Comparison of ENCODE assay signal across 9 mouse cellular contexts in the genomic region with DNA sequence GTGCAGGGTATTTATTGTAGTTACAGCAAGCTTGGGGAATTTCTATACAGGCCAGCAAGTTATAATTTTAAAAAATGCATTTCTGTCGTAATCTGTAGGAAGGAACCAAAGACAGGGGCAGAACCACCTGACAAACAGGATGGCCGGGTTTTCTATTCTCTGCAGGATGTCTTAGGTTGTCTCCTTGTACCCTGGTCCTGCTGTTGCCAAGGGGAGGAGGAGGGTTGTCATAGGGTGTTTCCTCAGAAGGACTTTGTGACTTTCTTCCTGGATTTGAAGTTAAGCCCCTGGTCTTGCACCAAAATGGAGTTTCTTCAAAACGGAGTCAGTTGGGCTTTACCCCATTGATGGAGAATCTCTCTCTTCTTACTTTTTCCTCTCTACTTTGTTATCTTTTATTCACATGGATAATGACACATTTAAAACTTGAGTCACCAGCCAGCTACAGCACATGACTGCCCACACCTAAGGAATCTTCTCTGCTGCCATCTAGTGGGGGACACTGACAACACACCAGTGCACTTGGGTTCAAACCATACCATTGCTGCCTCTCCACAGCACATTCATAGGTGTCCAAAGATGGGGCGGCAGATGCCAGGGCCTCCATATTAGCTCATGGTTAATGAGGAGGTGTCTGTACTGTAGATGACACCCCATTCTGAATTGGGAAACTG. TPM values are rescaled to one million over a fixed set of nuclear protein-coding genes. Genes with fewer than 3 reads are reported as not detected.
DNase-seq lines count a peak whose midpoint lies in the region; ATAC-seq and TF ChIP-seq lines count a peak whose summit lies in the region.
"Had no signal": no experiment of that assay in that cellular context is flagged by ENCODE, and none has a peak within 500 bp of the region (broad histone marks: within the 10 kb centered on the region; RNA-seq: fewer than 3 reads in every experiment).

No protein-coding gene starts in this region.

- DNase-seq in c-Kit-positive CD71-positive TER-119-negative erythroid progenitor cells, embryonic 14.5 days (ENCODE audit: low read depth): peak; percentile 66
- peak; percentile 81 for DNase-seq in heart, postnatal 36 days
- DNase-seq in layer of hippocampus, adult 11-12 months (ENCODE audit: low spot score): peak; percentile 87
- peak; percentile 39 for DNase-seq in ovary, postnatal 10 days (ENCODE audit: low spot score)
- DNase-seq in thymus, adult 18-20 months: peak; percentile 16 to 28

- H3K36me3 ChIP-seq in E14TG2a.4 (ENCODE audit: insufficient read depth, low read length): no peaks in the 10 kb centered on the region; the same call in 1 of the 2 replicates
- H3K36me3 ChIP-seq in forebrain, embryonic 13.5 days (ENCODE audit: poor library complexity, severe bottlenecking): no peaks in the 10 kb centered on the region
- no peaks in the 10 kb centered on the region for H3K36me3 ChIP-seq in lung, embryonic 15.5 days
- H3K36me3 ChIP-seq: embryonic facial prominence, embryonic 15.5 days had no signal

- ATAC-seq in forebrain, embryonic 13.5 days: peak; percentile 83
- peak; percentile 69; the same call in 1 of the 2 replicates for ATAC-seq in lung, embryonic 15.5 days (ENCODE audit: borderline replicate concordance, extremely low read depth, low FRiP score, low TSS enrichment)

- peak; percentile 34 for TF ChIP-seq CTCF in E14TG2a.4 (conservative IDR thresholded peaks at IDR 0.05; ENCODE audit: low read length)

- peaks cover 61% of the 10 kb centered on the region for H3K9me3 ChIP-seq in E14TG2a.4 (ENCODE audit: low read length)
- no peaks in the 10 kb centered on the region for H3K9me3 ChIP-seq in forebrain, embryonic 13.5 days (replicated peaks)
- H3K9me3 ChIP-seq in lung, embryonic 15.5 days: no peaks in the 10 kb centered on the region
- H3K9me3 ChIP-seq: embryonic facial prominence, embryonic 15.5 days had no signal

- no peak overlapping the region for H3K27ac ChIP-seq in forebrain, embryonic 13.5 days
- H3K27ac ChIP-seq in lung, embryonic 15.5 days: no peak overlapping the region
- H3K27ac ChIP-seq: embryonic facial prominence, embryonic 15.5 days had no signal

- no peak overlapping the region for H3K4me3 ChIP-seq in E14TG2a.4 (replicated peaks; ENCODE audit: low read length)
- H3K4me3 ChIP-seq in forebrain, embryonic 13.5 days: no peak overlapping the region
- H3K4me3 ChIP-seq in lung, embryonic 15.5 days: no peak overlapping the region
- H3K4me3 ChIP-seq: embryonic facial prominence, embryonic 15.5 days had no signal

- H3K9ac ChIP-seq in forebrain, embryonic 13.5 days: no peak overlapping the region
- no peak overlapping the region for H3K9ac ChIP-seq in lung, embryonic 15.5 days
- H3K9ac ChIP-seq: embryonic facial prominence, embryonic 15.5 days had no signal

- H3K4me2 ChIP-seq in forebrain, embryonic 13.5 days: no peak overlapping the region
- H3K4me2 ChIP-seq in lung, embryonic 15.5 days: no peak overlapping the region
- H3K4me2 ChIP-seq: embryonic facial prominence, embryonic 15.5 days had no signal

- WGBS in forebrain, embryonic 13.5 days: 74% methylated on average over 4 of the region's 4 CpGs
- 58% methylated on average over 4 of the region's 4 CpGs for WGBS in lung, embryonic 15.5 days

- H3K4me1 ChIP-seq in E14TG2a.4 (replicated peaks; ENCODE audit: low read depth, low read length): peaks cover 10% of the 10 kb centered on the region
- no peaks in the 10 kb centered on the region for H3K4me1 ChIP-seq in forebrain, embryonic 13.5 days
- H3K4me1 ChIP-seq in lung, embryonic 15.5 days: 0 out of 2 replicates have a peak, but pooled peaks cover 10% of the 10 kb centered on the region
- H3K4me1 ChIP-seq: embryonic facial prominence, embryonic 15.5 days had no signal

- intact Hi-C loops in heart, postnatal 36 days (cut with DNase I): loop anchor here (1.0 to 10.0 kb wide), 3 partner anchors 57 to 318 kb away; no protein-coding TSS in a partner anchor

- H3K27me3 ChIP-seq in E14TG2a.4 (ENCODE audit: insufficient read depth, low read length): no peaks in the 10 kb centered on the region
- H3K27me3 ChIP-seq in forebrain, embryonic 13.5 days: no peaks in the 10 kb centered on the region
- H3K27me3 ChIP-seq in lung, embryonic 15.5 days: no peaks in the 10 kb centered on the region
- H3K27me3 ChIP-seq: embryonic facial prominence, embryonic 15.5 days had no signal

RNA-seq across cellular contexts. Expression of gene Acot4, which starts 7.4 kb away (rescaled TPM):
- 0.09 and 0.10 TPM in 2 replicates for polyA plus RNA-seq in forebrain, embryonic 13.5 days (2015; fragmentation: Nextera tagmentation; extraction: Ambion mirVana)
- 1 to 10 TPM; 1.2 to 1.3 TPM for total RNA-seq in heart, postnatal 36 days (2021)
- polyA plus RNA-seq in lung, embryonic 15.5 days (2015; fragmentation: Nextera tagmentation; extraction: Ambion mirVana): 0.44 and 0.50 TPM in 2 replicates

RNA-seq across cellular contexts. Expression of gene Gm49366, which starts 7.9 kb away (rescaled TPM):
- polyA plus RNA-seq in forebrain, embryonic 13.5 days (2015; fragmentation: Nextera tagmentation; extraction: Ambion mirVana): not detected in 2 replicates
- under 1 TPM in 1 of 2 experiments, not detected in 1; 0.76 TPM for total RNA-seq in heart, postnatal 36 days (2021)
- not detected in 2 replicates for polyA plus RNA-seq in lung, embryonic 15.5 days (2015; fragmentation: Nextera tagmentation; extraction: Ambion mirVana)
- polyA plus RNA-seq: embryonic facial prominence, embryonic 15.5 days had no signal

RNA-seq across cellular contexts. Expression of gene Acot3, which starts 21.1 kb away (rescaled TPM):
- 0.70 and 0.79 TPM in 2 replicates for polyA plus RNA-seq in forebrain, embryonic 13.5 days (2015; fragmentation: Nextera tagmentation; extraction: Ambion mirVana)
- total RNA-seq in heart, postnatal 36 days (2021): 1 to 10 TPM; 1.9 TPM
- polyA plus RNA-seq in lung, embryonic 15.5 days (2015; fragmentation: Nextera tagmentation; extraction: Ambion mirVana): 0.30 and 0.33 TPM in 2 replicates
- polyA plus RNA-seq: embryonic facial prominence, embryonic 15.5 days had no signal

RNA-seq across cellular contexts. Expression of gene Acot1, which starts 21.5 kb away (rescaled TPM):
- polyA plus RNA-seq in forebrain, embryonic 13.5 days (2015; fragmentation: Nextera tagmentation; extraction: Ambion mirVana): 54.0 and 56.5 TPM in 2 replicates
- 10 to 100 TPM; 75.0 to 91.8 TPM for total RNA-seq in heart, postnatal 36 days (2021)
- 85.5 and 92.8 TPM in 2 replicates for polyA plus RNA-seq in lung, embryonic 15.5 days (2015; fragmentation: Nextera tagmentation; extraction: Ambion mirVana)

RNA-seq across cellular contexts. Expression of gene Acot5, which starts 38.3 kb away (rescaled TPM):
- not detected in 2 replicates for polyA plus RNA-seq in forebrain, embryonic 13.5 days (2015; fragmentation: Nextera tagmentation; extraction: Ambion mirVana)
- not detected for total RNA-seq in heart, postnatal 36 days (2021)
- not detected in 2 replicates for polyA plus RNA-seq in lung, embryonic 15.5 days (2015; fragmentation: Nextera tagmentation; extraction: Ambion mirVana)

Comparison
In these comparisons a context has a peak if more than half of its experiments do, and no peak if none do; other contexts are left out.
1. DNase-seq: peak in every context shown above with its lines; median percentile 87 in layer of hippocampus, adult 11-12 months; 81 in heart, postnatal 36 days; 66 in c-Kit-positive CD71-positive TER-119-negative erythroid progenitor cells, embryonic 14.5 days; 39 in ovary, postnatal 10 days; 22 in thymus, adult 18-20 months.